Mouse (Mus musculus) lung, postnatal 0 days (tissue): ENCODE measurements at regions not wholly inside any gene's neighbourhood (a gene's known extent, or its start where the extent isn't known, plus 50 kb on each side); places are given as distances from the start of the nearest gene placed in this dataset.

Experiments used
- ATAC-seq: fragments of 200-750 bp; cut with Nextera tagmentation; 2 replicates; pipeline ENCODE4 v1.8.0; 2017; ENCODE audit warnings: moderate library complexity
- DNase-seq: peaks from one replicate; pipeline ENCODE4 v3.0.0-alpha.2; 2016; ENCODE audit warnings: low spot score
- H3K27ac ChIP-seq: fragments of 300-500 bp; sonication (generic); 2 replicates; pipeline ENCODE4 v1.5.1; 2014; ENCODE audit warnings: antibody characterized with exemption, mild to moderate bottlenecking, low read length, mixed read lengths
- H3K27me3 ChIP-seq: fragments of 300-500 bp; sonication (generic); replicated peaks from 2 replicates; pipeline ENCODE4 v1.6.1; 2014; ENCODE audit warnings: low read length, mixed read lengths; ENCODE audit not compliant: insufficient read depth
- H3K36me3 ChIP-seq: fragments of 300-500 bp; sonication (generic); 2 replicates; pipeline ENCODE4 v1.6.1; 2014; ENCODE audit warnings: low read length, mixed read lengths; ENCODE audit not compliant: insufficient read depth
- H3K4me1 ChIP-seq: fragments of 300-500 bp; sonication (generic); 2 replicates; pipeline ENCODE4 v1.6.1; 2014; ENCODE audit warnings: antibody characterized with exemption, low read depth, low read length, mixed read lengths; ENCODE audit not compliant: insufficient read depth
- H3K4me2 ChIP-seq: fragments of 300-500 bp; sonication (generic); replicated peaks from 2 replicates; pipeline ENCODE4 v1.6.1; 2014; ENCODE audit warnings: low read depth, mild to moderate bottlenecking, low read length, moderate library complexity, mixed read lengths
- H3K4me3 ChIP-seq: fragments of 300-500 bp; sonication (generic); 2 replicates; pipeline ENCODE4 v1.5.1; 2014; ENCODE audit warnings: low read depth, low read length
- H3K9ac ChIP-seq: fragments of 300-500 bp; sonication (generic); replicated peaks from 2 replicates; pipeline ENCODE4 v1.6.1; 2014; ENCODE audit warnings: low read depth, mild to moderate bottlenecking
- H3K9me3 ChIP-seq: fragments of 300-500 bp; sonication (generic); 2 replicates; pipeline ENCODE4 v1.6.1; 2016; ENCODE audit warnings: low read length, mixed read lengths
- CTCF ChIP-seq: IDR thresholded peaks from 2 replicates; pipeline ENCODE4 v1.5.1; 2016; ENCODE audit warnings: antibody characterized with exemption, mild to moderate bottlenecking
- EP300 ChIP-seq: IDR thresholded peaks from 2 replicates; pipeline ENCODE4 v1.6.1; 2016; ENCODE audit warnings: antibody characterized with exemption, mild to moderate bottlenecking, control low read depth
- WGBS: fragments of 180-500 bp; shearing (Covaris S2); extraction: QIAGEN DNeasy Blood & Tissue Kit; methylation state at CpG from one replicate; pipeline ENCODE4 v1.1.7; 2014; 5-methylcytosine and 5-hydroxymethylcytosine counted together

DNA sequence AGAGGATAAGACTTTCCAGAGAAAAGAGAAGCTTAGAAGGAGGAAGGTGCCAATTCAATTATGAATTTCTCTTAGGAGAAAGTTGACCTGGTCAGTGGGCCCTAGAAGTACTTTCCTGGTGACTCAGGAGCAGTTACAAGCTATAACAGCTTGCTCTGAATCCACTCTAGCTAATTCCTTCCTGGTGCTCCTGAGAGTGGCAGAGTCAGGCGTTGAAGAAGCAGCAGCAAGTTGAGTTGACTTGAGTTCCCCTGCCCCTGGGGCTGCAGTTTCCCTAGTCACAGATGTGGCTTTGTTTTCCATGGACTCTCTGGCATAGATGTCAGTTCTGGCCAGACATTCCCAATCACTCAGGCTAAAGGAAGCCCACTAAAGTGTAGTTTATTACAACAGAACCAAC, 85.9 kb downstream of the Osr1 start:
- H3K27me3 ChIP-seq, result no peaks in the 10 kb centered on the region
- no peak overlapping the region for H3K27ac ChIP-seq
- 23% methylated on average over 1 of the region's 1 CpGs for WGBS
- no peak overlapping the region for H3K4me3 ChIP-seq
- ATAC-seq (peak; percentile 66), DNase-seq (peak; percentile 54)
- no peak overlapping the region for H3K4me2 ChIP-seq
- TF ChIP-seq EP300 (no peak), CTCF (no peak)
- no peaks in the 10 kb centered on the region for H3K9me3 ChIP-seq
- peaks cover 8% of the 10 kb centered on the region; the same call in 1 of the 2 replicates for H3K4me1 ChIP-seq
- no peak overlapping the region for H3K9ac ChIP-seq
- H3K36me3 ChIP-seq, result no peaks in the 10 kb centered on the region

DNA sequence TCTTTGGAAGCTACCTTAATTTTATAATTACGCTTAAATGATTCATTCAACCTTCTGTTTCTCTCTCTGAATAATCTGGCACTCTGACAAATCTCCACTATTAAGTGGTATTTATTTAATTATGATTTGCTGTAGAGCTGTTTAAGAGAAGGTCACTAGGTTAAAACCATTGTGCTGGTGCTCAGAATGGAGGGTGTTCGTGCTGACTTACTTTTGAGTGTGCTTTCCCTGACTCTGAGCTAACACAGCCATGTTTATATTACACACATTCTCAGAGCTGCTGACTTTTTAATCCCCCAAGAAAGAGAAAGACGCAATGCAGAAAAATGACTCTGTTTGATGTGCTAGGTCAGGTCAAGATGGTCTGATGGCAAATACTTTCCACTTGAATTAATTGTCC, 86.4 kb downstream of the Osr1 start:
- WGBS, result 26% methylated on average over 3 of the region's 3 CpGs
- no peak overlapping the region for H3K27ac ChIP-seq
- no peaks in the 10 kb centered on the region for H3K27me3 ChIP-seq
- peak; percentile 47 for DNase-seq
- H3K9me3 ChIP-seq, result no peaks in the 10 kb centered on the region
- H3K4me1 ChIP-seq, result peaks cover 8% of the 10 kb centered on the region; the same call in 1 of the 2 replicates
- H3K4me3 ChIP-seq, result no peak overlapping the region
- H3K9ac ChIP-seq, result no peak overlapping the region
- no peak overlapping the region for H3K4me2 ChIP-seq
- no peaks in the 10 kb centered on the region for H3K36me3 ChIP-seq
- ATAC-seq, result peak; percentile 75; the same call in 1 of the 2 replicates
- TF ChIP-seq EP300 (no peak), CTCF (no peak)

DNA sequence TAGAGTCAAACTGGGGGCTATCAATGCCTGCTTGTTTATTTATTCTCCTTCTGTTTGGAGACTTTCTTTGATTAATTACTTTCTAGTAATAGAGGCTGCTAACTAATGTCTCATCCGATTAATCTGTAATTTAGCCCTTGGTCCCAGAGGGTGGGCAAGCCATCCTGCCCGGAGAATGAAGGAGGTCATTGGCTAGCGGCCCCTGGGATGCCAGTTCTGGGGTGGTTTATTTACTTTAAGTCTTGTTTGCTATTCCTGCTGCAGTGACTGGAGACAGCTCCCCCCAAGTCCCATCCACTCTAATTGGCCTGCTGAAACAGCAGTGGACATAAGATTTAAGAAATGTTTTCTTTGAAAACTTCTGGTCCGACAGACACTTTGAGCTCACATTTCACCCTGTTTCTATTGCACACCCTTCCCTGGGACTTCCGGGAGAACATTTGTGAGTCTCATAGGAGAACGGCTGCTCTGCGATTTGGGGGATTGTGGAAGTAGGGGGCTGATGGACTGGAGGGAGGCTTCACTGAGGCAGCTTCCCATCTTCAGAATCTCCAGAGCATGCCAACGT, 87.4 kb downstream of the Osr1 start:
- TF ChIP-seq EP300, result no peak
- no peak for TF ChIP-seq CTCF
- DNase-seq (no peak), ATAC-seq (no peak)
- H3K4me1 ChIP-seq, result peaks cover 8% of the 10 kb centered on the region; the same call in 1 of the 2 replicates
- H3K27ac ChIP-seq, result no peak overlapping the region
- no peaks in the 10 kb centered on the region for H3K27me3 ChIP-seq
- no peak overlapping the region for H3K9ac ChIP-seq
- H3K9me3 ChIP-seq, result no peaks in the 10 kb centered on the region
- no peak overlapping the region for H3K4me2 ChIP-seq
- H3K4me3 ChIP-seq, result no peak overlapping the region
- 15% methylated on average over 8 of the region's 8 CpGs for WGBS
- no peaks in the 10 kb centered on the region for H3K36me3 ChIP-seq

DNA sequence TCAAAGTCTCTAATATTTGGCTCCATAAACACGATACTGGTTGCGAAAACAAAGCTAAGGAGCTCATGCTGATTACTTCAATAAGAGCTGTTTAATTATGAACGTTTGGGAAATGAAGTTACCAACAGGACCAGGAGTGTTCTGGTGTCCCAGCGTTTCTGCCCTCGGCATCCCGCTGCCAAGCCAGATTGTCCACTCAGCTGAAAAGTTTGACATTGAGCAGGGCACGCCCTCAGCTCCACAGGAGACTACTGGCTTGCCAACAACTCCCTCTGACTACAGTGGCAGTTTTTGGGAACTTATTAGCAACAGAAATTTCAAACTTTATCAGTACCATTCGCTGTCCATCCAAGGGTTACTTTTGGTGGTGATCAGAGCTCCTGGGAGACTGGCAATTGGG, 87.9 kb downstream of the Osr1 start:
- Histone ChIP-seq H3K27me3 (no peaks in the 10 kb centered on the region), H3K27ac (no peak overlapping the region), H3K36me3 (no peaks in the 10 kb centered on the region), H3K4me2 (no peak overlapping the region), H3K9me3 (no peaks in the 10 kb centered on the region), H3K4me3 (no peak overlapping the region), H3K9ac (no peak overlapping the region), H3K4me1 (peaks cover 8% of the 10 kb centered on the region; the same call in 1 of the 2 replicates)
- no peak for TF ChIP-seq CTCF
- no peak for TF ChIP-seq EP300
- peak; percentile 12 for DNase-seq
- WGBS, result 27% methylated on average over 8 of the region's 8 CpGs
- no peak for ATAC-seq

DNA sequence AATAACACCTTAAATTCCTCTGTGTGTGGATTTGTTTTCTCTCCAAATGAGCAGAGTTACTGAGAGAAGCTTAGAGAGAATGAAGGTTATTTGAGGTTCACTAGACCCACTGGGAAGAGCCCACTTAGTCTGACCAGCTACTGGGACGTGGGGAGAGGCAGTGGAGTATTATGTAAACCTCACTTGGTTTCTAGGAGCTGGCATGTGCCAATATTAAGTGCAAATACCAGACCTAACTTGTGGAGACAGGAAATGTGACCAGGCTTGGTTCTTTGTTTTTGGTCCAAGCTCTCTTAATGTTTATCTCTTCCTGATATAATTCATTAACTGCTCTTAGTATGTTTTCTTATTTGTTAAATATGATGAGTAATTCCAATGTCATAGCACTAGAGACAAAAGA, 90.4 kb downstream of the Osr1 start:
- DNase-seq (peak; percentile 62), ATAC-seq (peak; percentile 47; the same call in 1 of the 2 replicates)
- H3K27me3 ChIP-seq, result no peaks in the 10 kb centered on the region
- no peaks in the 10 kb centered on the region for H3K36me3 ChIP-seq
- H3K27ac ChIP-seq, result no peak overlapping the region
- no peaks in the 10 kb centered on the region for H3K9me3 ChIP-seq
- H3K9ac ChIP-seq, result no peak overlapping the region
- no peak overlapping the region for H3K4me3 ChIP-seq
- H3K4me1 ChIP-seq, result peaks cover 8% of the 10 kb centered on the region; the same call in 1 of the 2 replicates
- H3K4me2 ChIP-seq, result no peak overlapping the region
- TF ChIP-seq EP300 (no peak), CTCF (no peak)
- 12% methylated on average over 1 of the region's 1 CpGs for WGBS

DNA sequence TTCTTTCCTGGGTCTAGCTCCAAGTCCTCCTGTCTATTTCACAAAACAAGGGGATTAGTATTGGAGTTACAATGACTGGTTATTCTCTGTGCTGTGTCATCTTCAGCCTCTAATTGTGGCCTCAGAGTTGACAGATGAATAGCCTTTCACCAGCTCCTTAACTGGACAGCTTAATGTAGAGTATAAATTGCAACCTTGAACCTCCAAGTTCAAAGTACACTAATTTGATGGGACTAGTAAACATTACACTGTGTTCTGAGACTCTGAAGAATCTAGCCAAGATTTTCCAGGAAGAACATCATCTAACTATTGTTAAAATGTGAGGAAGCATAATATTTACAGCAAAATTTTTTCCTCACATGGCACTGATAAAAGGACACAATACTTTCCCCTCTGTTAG, 118.9 kb downstream of the Osr1 start:
- H3K36me3 ChIP-seq, result no peaks in the 10 kb centered on the region
- H3K4me1 ChIP-seq, result no peaks in the 10 kb centered on the region
- H3K9me3 ChIP-seq, result no peaks in the 10 kb centered on the region
- H3K4me2 ChIP-seq, result no peak overlapping the region
- TF ChIP-seq EP300 (no peak), CTCF (no peak)
- no peak overlapping the region for H3K27ac ChIP-seq
- no peak overlapping the region for H3K4me3 ChIP-seq
- ATAC-seq (no peak), DNase-seq (no peak)
- no peak overlapping the region for H3K9ac ChIP-seq
- no peaks in the 10 kb centered on the region for H3K27me3 ChIP-seq

DNA sequence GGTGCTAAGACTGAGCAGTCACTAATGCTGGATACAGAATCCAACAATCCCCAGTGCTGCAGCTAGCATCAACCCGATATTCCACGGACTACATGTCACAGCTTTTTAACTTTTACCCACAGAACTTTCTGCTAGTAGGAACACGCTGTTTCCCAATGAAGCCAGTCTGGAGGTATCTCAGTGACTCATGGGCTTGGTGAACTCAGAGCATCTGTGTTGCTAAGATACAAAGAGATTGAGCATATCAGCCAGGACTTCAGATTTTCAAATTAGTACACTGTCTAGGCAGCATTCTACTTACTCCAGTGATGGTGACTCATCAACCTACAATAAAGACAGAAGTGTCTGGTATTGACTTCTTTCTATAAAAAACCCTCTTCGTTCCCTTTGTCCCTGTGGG, 119.6 kb downstream of the Osr1 start:
- no peaks in the 10 kb centered on the region for H3K9me3 ChIP-seq
- DNase-seq (no peak), ATAC-seq (no peak; the same call in 1 of the 2 replicates)
- no peaks in the 10 kb centered on the region for H3K4me1 ChIP-seq
- no peak overlapping the region for H3K27ac ChIP-seq
- no peaks in the 10 kb centered on the region for H3K36me3 ChIP-seq
- H3K9ac ChIP-seq, result no peak overlapping the region
- H3K27me3 ChIP-seq, result no peaks in the 10 kb centered on the region
- no peak overlapping the region for H3K4me3 ChIP-seq
- H3K4me2 ChIP-seq, result no peak overlapping the region
- WGBS, result 75% methylated on average over 4 of the region's 4 CpGs
- TF ChIP-seq EP300 (no peak), CTCF (no peak)
